Mouse (Mus musculus) thymus, adult 2 months (tissue): ENCODE measurements around the gene Ltbp2.

Source experiments
- CTCF ChIP-seq: fragments of 200-500 bp; IDR thresholded peaks from 2 replicates; pipeline ENCODE4 v1.5.1; 2012; ENCODE audit warnings: mild to moderate bottlenecking, control low read depth, low read length, moderate library complexity, borderline replicate concordance; ENCODE audit not compliant: control insufficient read depth, poor library complexity, insufficient read depth; ENCODE audit errors: extremely low read depth
- POLR2A ChIP-seq: fragments of 200-500 bp; IDR thresholded peaks from 2 replicates; pipeline ENCODE4 v1.6.1; 2012; ENCODE audit warnings: mild to moderate bottlenecking, low read length, control low read depth, moderate library complexity; ENCODE audit not compliant: control insufficient read depth, poor library complexity, insufficient read depth; ENCODE audit errors: extremely low read depth

- TF ChIP-seq CTCF (no peak), POLR2A (no peak)
Measured at GRCm38 (mm10) chr12:84801532-84802110, 74.7 kb downstream of the Ltbp2 start.
